Mouse (Mus musculus) naive thymus-derived CD4-positive, alpha-beta T cell, adult 2 months (primary cell): Measurements from ENCODE around the gene Prom2.

Source experiments
- DNase-seq: peaks from one replicate; pipeline ENCODE4 v3.0.0-alpha.2; 2011; ENCODE audit warnings: low read depth

Gene Prom2

DNA sequence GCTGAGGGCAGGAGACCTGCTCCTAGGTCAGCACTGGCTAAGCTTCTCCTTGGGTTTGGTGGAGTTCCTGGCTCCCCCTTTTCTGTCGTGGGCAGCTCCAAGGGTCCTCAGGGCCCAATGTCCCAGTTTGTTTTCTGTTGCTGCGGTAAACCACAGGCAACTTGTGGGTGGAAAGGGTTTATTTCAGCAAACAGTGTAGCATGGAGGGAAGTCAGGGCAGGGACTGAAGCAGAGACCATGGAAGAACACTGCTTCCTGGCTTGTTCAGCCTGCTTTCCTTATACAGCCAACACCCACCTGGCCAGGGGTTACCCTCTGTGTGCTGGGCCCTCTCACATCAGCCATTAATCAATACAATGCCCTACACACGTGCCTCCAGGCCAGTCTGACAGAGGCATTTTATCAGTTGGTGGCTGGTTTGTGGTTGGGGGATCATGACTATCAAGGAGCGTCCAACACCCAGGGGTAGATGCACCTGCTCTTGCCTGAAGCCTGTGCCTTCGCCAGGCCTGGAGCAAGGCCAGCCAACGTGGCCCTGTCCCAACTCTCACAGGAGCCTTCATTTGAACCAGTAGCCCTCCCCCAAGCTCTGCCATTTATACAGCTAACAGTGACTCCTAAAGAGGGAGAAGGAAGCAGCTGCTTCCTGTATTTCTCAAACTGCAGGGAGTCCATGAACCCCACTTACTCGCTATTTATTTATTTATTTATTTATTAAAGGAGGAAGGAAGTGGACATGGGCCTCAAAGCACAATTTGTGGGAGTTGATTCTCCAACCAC, 17.1 kb downstream of the Prom2 start:
- no peak for DNase-seq

GRCm38 (mm10) chr2:127522006-127522441, 19.2 kb downstream of the Prom2 start, which contains the start of gene Kcnip3:
TSS of gene Kcnip3 (minus strand) at chr2:127522094.
- no peak for DNase-seq

- DNase-seq = no peak
Measured at GRCm38 (mm10) chr2:127521172-127522005, 19.9 kb downstream of the Prom2 start.

DNA sequence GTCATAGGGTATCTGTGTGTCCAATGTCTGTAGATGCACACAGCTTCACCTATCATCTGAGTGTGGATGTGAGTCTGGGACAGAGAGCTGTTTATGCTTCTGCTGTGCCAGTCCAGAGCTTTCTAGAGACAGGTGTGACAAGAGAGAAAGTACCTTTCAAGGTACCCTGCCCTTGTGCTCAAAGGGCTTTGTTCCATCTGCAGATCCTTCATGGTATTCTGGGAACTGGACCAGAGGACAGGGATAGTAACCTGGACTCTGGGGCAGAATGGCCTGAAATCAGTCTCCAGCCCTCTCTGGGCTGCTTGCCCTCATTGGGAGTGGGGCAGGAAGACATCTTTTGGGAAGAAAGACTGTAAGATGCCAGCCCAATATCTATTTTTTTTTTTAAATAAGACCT, 21.1 kb downstream of the Prom2 start:
- DNase-seq = no peak

DNA sequence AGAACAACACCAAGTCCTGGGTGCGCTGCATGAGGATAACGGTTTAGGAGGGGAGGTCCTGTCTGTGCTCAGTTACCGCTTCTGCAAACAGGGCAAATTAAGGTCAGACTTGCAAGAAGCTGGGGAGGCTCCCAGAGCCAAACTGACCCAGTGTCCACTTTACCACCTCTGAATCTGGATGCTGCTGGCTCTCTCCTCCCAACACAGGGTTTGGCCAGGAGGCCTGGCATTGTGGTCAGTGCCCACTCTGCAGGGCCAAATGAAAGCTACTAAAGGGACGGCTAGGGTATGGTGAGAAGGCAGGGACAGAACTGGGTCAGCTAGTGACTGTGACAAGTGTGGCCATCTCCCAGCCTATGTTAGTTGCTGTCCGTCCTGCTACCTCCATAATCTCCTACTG, 22.0 kb downstream of the Prom2 start:
- DNase-seq = no peak

- DNase-seq = no peak
Measured at GRCm38 (mm10) chr2:127518831-127519230, 22.4 kb downstream of the Prom2 start.

GRCm38 (mm10) chr2:127518273-127518672, 23.0 kb downstream of the Prom2 start:
- no peak for DNase-seq

- DNase-seq = no peak
Measured at GRCm38 (mm10) chr2:127517081-127517480, 24.2 kb downstream of the Prom2 start.

DNA sequence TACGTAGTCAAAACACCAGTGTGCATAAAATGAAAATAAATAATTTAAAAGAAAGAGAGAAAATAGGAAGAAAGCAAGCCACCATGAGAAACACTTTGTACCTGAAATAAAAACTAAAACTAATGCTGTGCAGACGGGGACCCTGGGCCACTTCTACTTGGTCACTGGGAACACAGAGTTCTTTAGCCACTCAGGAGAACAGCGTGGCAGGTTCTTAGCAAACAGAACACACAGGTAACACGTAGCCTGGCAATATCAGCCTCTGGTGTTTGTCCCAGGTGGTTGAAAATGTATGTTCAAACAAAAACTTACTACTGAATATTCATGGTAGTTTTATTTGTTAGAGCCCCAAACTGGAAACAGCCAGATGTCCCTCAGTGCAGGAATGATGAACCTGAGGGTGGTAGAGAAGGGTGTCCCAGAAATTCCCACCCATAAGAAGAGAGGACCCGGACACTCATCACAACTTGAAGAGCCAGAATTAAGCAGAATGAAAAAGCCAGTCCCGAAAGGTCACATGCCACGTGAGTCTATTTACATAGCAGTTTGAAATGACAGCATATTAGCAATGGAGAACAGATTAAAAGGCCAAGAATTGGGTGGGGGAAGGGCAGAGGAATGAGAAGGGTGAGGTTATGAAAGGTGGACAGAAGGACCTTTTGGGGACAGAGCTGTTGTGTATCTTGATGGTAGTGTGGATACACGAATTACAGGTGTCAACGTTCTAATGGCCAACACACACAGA, 26.7 kb downstream of the Prom2 start:
- no peak for DNase-seq

DNA sequence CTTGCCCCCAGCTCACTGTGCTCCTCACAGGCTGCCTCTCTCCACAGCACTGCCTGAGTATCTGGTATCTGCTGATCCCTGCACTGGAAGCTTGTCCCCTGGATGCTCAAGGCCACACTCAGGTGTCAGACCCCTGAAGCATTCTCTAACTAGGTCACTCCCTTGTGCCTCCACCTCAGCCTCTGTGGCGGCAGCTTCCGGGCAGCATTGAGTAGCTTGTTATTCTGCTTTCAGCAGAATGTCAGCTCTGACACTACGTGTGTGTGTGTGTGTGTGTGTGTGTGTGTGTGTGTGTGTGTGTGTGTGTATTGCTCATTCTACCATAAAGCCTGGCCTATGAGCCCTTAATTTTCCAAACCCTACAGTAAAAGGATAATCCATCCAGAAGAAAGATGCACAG, 28.0 kb downstream of the Prom2 start:
- DNase-seq = peak; percentile 15

DNA sequence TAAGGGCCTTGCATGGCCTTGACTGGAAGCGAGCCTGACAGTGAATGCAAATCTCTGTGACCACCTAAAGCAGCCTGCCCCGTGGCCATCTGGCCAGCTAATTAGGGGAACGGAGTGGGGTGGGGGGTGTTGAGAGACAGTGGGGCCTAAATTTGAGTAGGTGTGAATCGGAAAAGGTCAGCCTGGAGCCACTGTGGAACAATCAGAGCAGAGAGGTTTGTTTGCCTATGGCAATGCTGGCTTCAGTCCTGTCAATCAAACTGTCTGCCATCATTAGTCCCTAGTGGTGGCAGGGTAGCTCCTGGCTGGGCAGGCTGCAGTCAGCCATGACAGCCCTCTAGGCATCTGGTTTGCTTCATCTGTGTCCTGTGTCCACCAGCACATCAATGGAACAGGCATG, 29.8 kb downstream of the Prom2 start:
- DNase-seq = no peak

DNA sequence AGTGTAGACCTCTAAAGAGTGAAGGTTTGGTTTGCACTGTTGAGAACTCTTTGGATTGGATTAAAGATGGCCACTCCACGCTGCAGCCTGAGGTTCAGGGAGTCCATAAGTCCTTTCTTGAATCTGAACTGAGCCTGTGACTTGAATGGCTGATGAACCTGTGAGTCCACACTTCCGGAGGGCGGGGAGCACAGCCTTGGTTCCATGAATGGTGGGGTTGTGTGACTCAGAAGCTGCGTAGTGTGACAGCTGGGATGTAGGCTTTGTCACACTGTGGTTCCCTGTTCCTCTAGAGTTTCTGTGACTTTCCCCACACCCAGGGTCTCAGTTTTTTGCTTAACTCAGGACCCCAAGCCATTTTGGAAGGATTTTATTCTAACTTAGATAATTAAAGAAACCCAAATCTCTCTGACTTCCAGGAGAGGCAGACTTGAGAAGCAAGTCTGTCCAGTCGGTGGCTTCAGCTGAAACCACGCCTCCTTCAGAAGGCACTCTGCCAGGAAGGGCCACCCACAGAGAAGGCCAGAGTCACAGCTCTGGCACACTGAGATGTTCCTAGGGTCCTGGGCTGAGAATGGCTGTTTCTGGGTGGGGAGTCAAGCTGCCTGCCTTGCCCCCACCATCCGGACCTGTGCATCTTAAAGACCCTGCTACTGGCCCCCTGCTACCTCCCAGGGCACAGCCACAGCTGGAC, 33.2 kb downstream of the Prom2 start:
- DNase-seq = no peak

GRCm38 (mm10) chr2:127507077-127507774, 34.0 kb downstream of the Prom2 start:
- DNase-seq = peak; percentile 78

GRCm38 (mm10) chr2:127506131-127506632, 35.1 kb downstream of the Prom2 start:
- DNase-seq = no peak

DNA sequence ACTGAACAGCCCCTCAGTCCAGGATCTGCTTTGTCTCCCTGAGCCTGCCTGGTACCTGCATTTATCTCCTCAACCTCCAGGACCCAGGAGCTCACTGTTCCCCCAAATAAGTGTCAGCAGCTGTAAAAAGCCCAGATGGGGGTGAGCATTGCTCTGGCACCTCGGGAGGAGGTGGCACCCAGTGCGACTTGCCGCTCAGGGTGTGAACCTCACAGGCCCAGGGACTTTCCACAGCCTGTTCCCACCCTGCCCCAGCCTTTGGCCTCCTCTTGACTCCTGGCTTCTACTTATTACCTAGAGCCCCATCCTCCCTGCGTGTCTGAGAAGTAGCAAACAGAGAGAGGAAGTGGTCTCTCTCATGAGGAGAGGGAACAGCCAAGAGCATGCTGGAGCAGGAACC, 36.1 kb downstream of the Prom2 start:
- DNase-seq = peak; percentile 11

DNA sequence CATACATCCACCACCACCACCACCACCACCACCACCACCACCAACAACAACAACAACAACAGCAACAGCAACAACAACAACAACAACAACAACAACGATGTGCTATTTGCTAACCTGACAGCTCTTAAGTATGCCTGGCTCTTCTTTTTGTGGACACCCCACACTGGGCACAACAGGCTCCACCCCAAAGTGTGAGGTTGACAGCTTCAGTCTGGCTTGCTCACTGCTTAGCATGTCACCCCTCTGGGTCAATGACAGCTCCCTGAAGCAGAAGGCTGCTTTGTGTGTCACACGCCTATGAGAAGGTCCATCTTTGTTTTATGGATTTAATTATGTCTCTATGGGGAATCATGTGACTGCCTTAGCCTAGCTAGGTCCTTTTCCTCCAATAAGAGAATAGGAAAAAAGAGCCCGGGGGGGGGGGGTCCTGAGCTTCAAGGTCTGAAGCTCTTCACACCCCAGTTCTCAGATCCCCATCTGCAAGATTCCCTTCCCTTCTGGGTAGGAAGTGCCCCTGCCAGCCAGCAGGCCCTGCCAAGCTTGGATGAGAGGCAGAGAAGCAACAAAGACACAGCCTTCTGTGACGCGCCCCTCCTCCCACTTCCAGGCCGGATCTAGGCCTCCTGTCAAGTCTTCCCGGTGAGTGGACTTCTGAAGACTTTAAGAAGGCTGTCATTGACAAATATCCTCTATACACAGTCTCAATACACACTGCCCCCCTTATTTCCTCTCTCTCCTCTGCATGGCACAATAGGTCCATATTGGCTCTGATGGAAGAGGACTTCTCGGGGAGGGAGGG, 37.3 kb downstream of the Prom2 start:
- DNase-seq = no peak

- DNase-seq = peak; percentile 64
Measured at GRCm38 (mm10) chr2:127501061-127501460, 40.2 kb downstream of the Prom2 start.

DNA sequence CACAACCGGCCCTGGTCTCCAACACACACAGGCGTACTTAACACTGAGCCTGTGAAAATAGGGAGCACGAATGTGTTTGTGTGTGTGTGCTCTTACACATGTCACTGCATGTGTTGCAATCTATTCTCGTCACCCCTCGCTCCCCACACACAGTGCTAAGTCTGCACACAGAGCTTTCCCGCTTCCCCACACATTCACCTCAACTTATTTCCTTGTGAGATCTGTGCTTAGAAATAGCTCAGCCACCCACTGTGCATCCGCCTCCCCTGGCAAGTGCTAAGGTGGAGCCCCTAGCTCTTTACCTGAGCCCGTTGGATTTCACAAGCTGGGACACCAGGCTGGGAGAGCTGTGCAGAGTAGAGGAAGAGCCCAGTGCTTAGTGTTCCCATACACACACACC, 42.5 kb downstream of the Prom2 start:
- DNase-seq = no peak

- DNase-seq = no peak
Measured at GRCm38 (mm10) chr2:127496321-127496720, 44.9 kb downstream of the Prom2 start.
